Mouse (Mus musculus) left cerebral cortex, postnatal 36 days (tissue): Measurements from ENCODE around the gene Cdhr4. TPM values are rescaled to one million over a fixed set of nuclear protein-coding genes. Genes with fewer than 3 reads are reported as not detected.

Experiments
- total RNA-seq, 2 experiments: library from RNA; stranded (reverse); gene quantifications; 2 replicates each; pipeline ENCODE4 v1.2.3; 2021

The Cdhr4 gene
- total RNA-seq, 2 experiments from 2014 or later, result 0.79 to 1.4 TPM

Other genes starting within 250 kb of the Cdhr4 start
- 100 to 1,000 TPM; 109 to 159 TPM for gene Rbm5, start 221.5 kb upstream of the Cdhr4 start, total RNA-seq
- 10 to 100 TPM; 48.3 to 72.1 TPM for gene Rbm6, start 119.3 kb upstream of the Cdhr4 start, total RNA-seq
- 10 to 100 TPM; 23.9 to 27.1 TPM for gene Mon1a, start 104.3 kb upstream of the Cdhr4 start, total RNA-seq
- gene Mst1r, start 85.6 kb upstream of the Cdhr4 start, total RNA-seq, result 1 to 10 TPM in 1 of 2 experiments, under 1 TPM in 1; 0.81 to 2.6 TPM
- gene Actl11, start 64.0 kb upstream of the Cdhr4 start, total RNA-seq, result not detected
- 100 to 1,000 TPM; 353 to 360 TPM for gene Camkv, start 56.8 kb upstream of the Cdhr4 start, total RNA-seq
- 10 to 100 TPM in 1 of 2 experiments, 1 to 10 TPM in 1; 7.8 to 16.5 TPM for gene Traip, start 42.4 kb upstream of the Cdhr4 start, total RNA-seq
- 1 to 10 TPM; 2.4 to 3.9 TPM for gene Uba7, start 17.0 kb upstream of the Cdhr4 start, total RNA-seq
- gene Gm20661, start 9.4 kb upstream of the Cdhr4 start, total RNA-seq, result not detected
- 1 to 10 TPM; 4.4 to 4.9 TPM for gene Inka1, start 6.6 kb upstream of the Cdhr4 start, total RNA-seq
- 1 to 10 TPM in 1 of 2 experiments, not detected in 1; 2.3 TPM for gene Gm20662, start 3.9 kb downstream of the Cdhr4 start, total RNA-seq
- 100 to 1,000 TPM; 196 to 205 TPM for gene Ip6k1, start 10.0 kb downstream of the Cdhr4 start, total RNA-seq
- gene Gmppb, start 56.7 kb downstream of the Cdhr4 start, total RNA-seq, result 10 to 100 TPM; 14.4 to 17.0 TPM
- 1 to 10 TPM; 1.7 to 1.8 TPM for gene Amigo3, start 60.7 kb downstream of the Cdhr4 start, total RNA-seq
- gene Mst1, start 87.9 kb downstream of the Cdhr4 start, total RNA-seq, result not detected
- 100 to 1,000 TPM in 1 of 2 experiments, 10 to 100 TPM in 1; 77.6 to 107 TPM for gene Rnf123, start 90.8 kb downstream of the Cdhr4 start, total RNA-seq
- 10 to 100 TPM; 23.9 to 39.4 TPM for gene Apeh, start 102.1 kb downstream of the Cdhr4 start, total RNA-seq
- gene Bsn, start 197.9 kb downstream of the Cdhr4 start, total RNA-seq, result 100 to 1,000 TPM; 269 to 307 TPM